ENCODE assay signal across 27 mouse cellular contexts in genomic region chrX:19157464-19158203, GRCm38 (mm10).
DNase-seq lines count a peak whose midpoint lies in the region; ATAC-seq and TF ChIP-seq lines count a peak whose summit lies in the region.
"Had no signal": no experiment of that assay in that cellular context is flagged by ENCODE, and none has a peak within 500 bp of the region (broad histone marks: within the 10 kb centered on the region; RNA-seq: fewer than 3 reads in every experiment).

No protein-coding gene starts in this region.

- H3K9me3 ChIP-seq in stomach, postnatal 0 days (ENCODE audit: control insufficient read depth, low read length), result no peaks in the 10 kb centered on the region
- no peaks in the 10 kb centered on the region for H3K9me3 ChIP-seq in liver, embryonic 12.5 days (replicated peaks)
- H3K9me3 ChIP-seq: embryonic facial prominence, embryonic 15.5 days; forebrain, embryonic 10.5 days; limb, embryonic 10.5 days; midbrain, embryonic 13.5 days; neural tube, embryonic 13.5 days had no signal

- no peak overlapping the region for H3K4me3 ChIP-seq in stomach, postnatal 0 days (ENCODE audit: low read depth, low read length)
- H3K4me3 ChIP-seq in liver, embryonic 12.5 days, result no peak overlapping the region
- H3K4me3 ChIP-seq: embryonic facial prominence, embryonic 15.5 days; forebrain, embryonic 10.5 days; heart, adult 2 months; limb, embryonic 10.5 days; midbrain, embryonic 13.5 days; neural tube, embryonic 13.5 days had no signal

- no peak overlapping the region for H3K4me2 ChIP-seq in stomach, postnatal 0 days (replicated peaks; ENCODE audit: low read depth)
- no peak overlapping the region for H3K4me2 ChIP-seq in liver, embryonic 12.5 days
- H3K4me2 ChIP-seq: embryonic facial prominence, embryonic 15.5 days; hindbrain, embryonic 14.5 days; midbrain, embryonic 13.5 days; neural tube, embryonic 13.5 days had no signal

- no peak for TF ChIP-seq CTCF in stomach, postnatal 0 days (IDR thresholded peaks at IDR 0.05; ENCODE audit: low read depth)

- no peaks in the 10 kb centered on the region for H3K27me3 ChIP-seq in stomach, postnatal 0 days (ENCODE audit: control insufficient read depth, insufficient read depth, low read length)
- H3K27me3 ChIP-seq in liver, embryonic 12.5 days (replicated peaks), result no peaks in the 10 kb centered on the region
- H3K27me3 ChIP-seq: embryonic facial prominence, embryonic 15.5 days; midbrain, embryonic 13.5 days; neural tube, embryonic 13.5 days had no signal

- no peak for TF ChIP-seq EP300 in stomach, postnatal 0 days (optimal IDR thresholded peaks at IDR 0.05)

- 75% methylated on average over 6 of the region's 6 CpGs for WGBS in stomach, postnatal 0 days
- WGBS in liver, embryonic 12.5 days (ENCODE audit: insufficient replicate concordance), result 48% methylated on average over 6 of the region's 6 CpGs

- peak; percentile 83 for ATAC-seq in megakaryocyte progenitor cell, adult 5-6 weeks (replicated peaks; ENCODE audit: poor library complexity)
- ATAC-seq in stomach, postnatal 0 days (ENCODE audit: low FRiP score, low TSS enrichment), result no peak
- no peak for ATAC-seq in liver, embryonic 12.5 days
- ATAC-seq: forebrain, embryonic 16.5 days; inflammation-experienced regulatory T-cells, adult 6 months; midbrain, embryonic 13.5 days had no signal

- H3K36me3 ChIP-seq in stomach, postnatal 0 days (ENCODE audit: control insufficient read depth, insufficient read depth, low read length), result no peaks in the 10 kb centered on the region
- H3K36me3 ChIP-seq in liver, embryonic 12.5 days, result no peaks in the 10 kb centered on the region
- H3K36me3 ChIP-seq: embryonic facial prominence, embryonic 15.5 days; forebrain, embryonic 10.5 days; limb, embryonic 10.5 days; midbrain, embryonic 13.5 days; neural tube, embryonic 13.5 days had no signal

- no peak overlapping the region for H3K9ac ChIP-seq in stomach, postnatal 0 days (ENCODE audit: low read length)
- H3K9ac ChIP-seq in liver, embryonic 12.5 days, result no peak overlapping the region
- H3K9ac ChIP-seq: embryonic facial prominence, embryonic 15.5 days; hindbrain, embryonic 14.5 days; midbrain, embryonic 13.5 days; neural tube, embryonic 13.5 days had no signal

- H3K27ac ChIP-seq in stomach, postnatal 0 days (replicated peaks), result no peak overlapping the region
- H3K27ac ChIP-seq in liver, embryonic 12.5 days, result no peak overlapping the region
- H3K27ac ChIP-seq: embryonic facial prominence, embryonic 15.5 days; forebrain, embryonic 10.5 days; heart, adult 2 months; hindbrain, embryonic 14.5 days; limb, embryonic 10.5 days; midbrain, embryonic 13.5 days; neural tube, embryonic 13.5 days had no signal

- no peaks in the 10 kb centered on the region for H3K4me1 ChIP-seq in stomach, postnatal 0 days (replicated peaks; ENCODE audit: control insufficient read depth, insufficient read depth)
- no peaks in the 10 kb centered on the region for H3K4me1 ChIP-seq in liver, embryonic 12.5 days
- H3K4me1 ChIP-seq: embryonic facial prominence, embryonic 15.5 days; forebrain, embryonic 10.5 days; limb, embryonic 10.5 days; midbrain, embryonic 13.5 days; neural tube, embryonic 13.5 days had no signal

- DNase-seq in 3T3-L1 (ENCODE audit: low read depth, low spot score), result peak; percentile 95
- DNase-seq in NIH3T3 (ENCODE audit: low read depth), result peak; percentile 64
- peak; percentile 40 for DNase-seq in fibroblast of lung, adult 2 months (ENCODE audit: low read depth)
- DNase-seq in embryo, embryonic 10 days (ENCODE audit: low spot score), result no peak
- DNase-seq in stomach, postnatal 0 days (ENCODE audit: low spot score), result no peak
- DNase-seq in adrenal gland, adult 2 months, result no peak
- DNase-seq: adrenal gland, postnatal 36 days; cerebellum, adult 18-20 months; cerebellum, postnatal 36 days; gastrocnemius, postnatal 14 days; heart, adult 2 months; heart, postnatal 36 days; kidney, adult 8-10 months; kidney, postnatal 10 days; liver; lung, postnatal 4 days; thymus, adult 2 months had no signal

Comparison
In these comparisons a context has a peak if more than half of its experiments do, and no peak if none do; other contexts are left out.
1. DNase-seq: peak in 3T3-L1 (single experiment), NIH3T3 (single experiment) and fibroblast of lung, adult 2 months (single experiment); none in embryo, embryonic 10 days (single experiment), stomach, postnatal 0 days (single experiment) and adrenal gland, adult 2 months (single experiment).